Mouse (Mus musculus) liver, embryonic 16.5 days (tissue): ENCODE results near the gene Uba5. TPM values are rescaled to one million over a fixed set of nuclear protein-coding genes. Genes with fewer than 3 reads are reported as not detected.

ENCODE experiments used
- ATAC-seq: fragments of 200-750 bp; cut with Nextera tagmentation; 2 replicates; pipeline ENCODE4 v1.8.0; 2017; ENCODE audit warnings: low read depth, mild to moderate bottlenecking, moderate number of reproducible peaks, moderate library complexity
- H3K27ac ChIP-seq: fragments of 300-500 bp; sonication (generic); 2 replicates; pipeline ENCODE4 v1.5.1; 2014; ENCODE audit warnings: mild to moderate bottlenecking, low read length
- H3K27me3 ChIP-seq: fragments of 300-500 bp; sonication (generic); 2 replicates; pipeline ENCODE4 v1.6.1; 2014; ENCODE audit warnings: low read depth, low read length, mixed read lengths; ENCODE audit not compliant: control insufficient read depth, insufficient read depth
- H3K36me3 ChIP-seq: fragments of 300-500 bp; sonication (generic); 2 replicates; pipeline ENCODE4 v1.6.1; 2014; ENCODE audit warnings: mild to moderate bottlenecking; ENCODE audit not compliant: control insufficient read depth, insufficient read depth
- H3K4me1 ChIP-seq: fragments of 300-500 bp; sonication (generic); 2 replicates; pipeline ENCODE4 v1.6.1; 2014; ENCODE audit warnings: low read depth, low read length, mixed read lengths; ENCODE audit not compliant: control insufficient read depth
- H3K4me2 ChIP-seq: fragments of 300-500 bp; sonication (generic); 2 replicates; pipeline ENCODE4 v1.6.1; 2014; ENCODE audit warnings: low read depth, low read length, mixed read lengths
- H3K4me3 ChIP-seq: fragments of 300-500 bp; sonication (generic); 2 replicates; pipeline ENCODE4 v1.5.1; 2014; ENCODE audit warnings: low read depth, mild to moderate bottlenecking, low read length
- H3K9ac ChIP-seq: fragments of 300-500 bp; sonication (generic); 2 replicates; pipeline ENCODE4 v1.6.1; 2014; ENCODE audit warnings: low read depth, low read length
- H3K9me3 ChIP-seq: fragments of 300-500 bp; sonication (generic); replicated peaks from 2 replicates; pipeline ENCODE4 v1.6.1; 2016; ENCODE audit warnings: low read length; ENCODE audit not compliant: control insufficient read depth
- WGBS: fragments of 180-500 bp; shearing (Covaris S2); extraction: QIAGEN DNeasy Blood & Tissue Kit; methylation state at CpG from one replicate; pipeline ENCODE4 v1.1.7; 2014; ENCODE audit not compliant: insufficient replicate concordance; 5-methylcytosine and 5-hydroxymethylcytosine counted together
- polyA plus RNA-seq: library from polyadenylated mRNA; unstranded; fragments of >200 nt; fragmentation: Nextera tagmentation; extraction: Ambion mirVana; gene quantifications from 2 replicates; pipeline ENCODE4 v1.2.1, GENCODE M21; 2015

Uba5 gene
- polyA plus RNA-seq, 1 experiment from 2014 or later = 17.3 TPM

DNA sequence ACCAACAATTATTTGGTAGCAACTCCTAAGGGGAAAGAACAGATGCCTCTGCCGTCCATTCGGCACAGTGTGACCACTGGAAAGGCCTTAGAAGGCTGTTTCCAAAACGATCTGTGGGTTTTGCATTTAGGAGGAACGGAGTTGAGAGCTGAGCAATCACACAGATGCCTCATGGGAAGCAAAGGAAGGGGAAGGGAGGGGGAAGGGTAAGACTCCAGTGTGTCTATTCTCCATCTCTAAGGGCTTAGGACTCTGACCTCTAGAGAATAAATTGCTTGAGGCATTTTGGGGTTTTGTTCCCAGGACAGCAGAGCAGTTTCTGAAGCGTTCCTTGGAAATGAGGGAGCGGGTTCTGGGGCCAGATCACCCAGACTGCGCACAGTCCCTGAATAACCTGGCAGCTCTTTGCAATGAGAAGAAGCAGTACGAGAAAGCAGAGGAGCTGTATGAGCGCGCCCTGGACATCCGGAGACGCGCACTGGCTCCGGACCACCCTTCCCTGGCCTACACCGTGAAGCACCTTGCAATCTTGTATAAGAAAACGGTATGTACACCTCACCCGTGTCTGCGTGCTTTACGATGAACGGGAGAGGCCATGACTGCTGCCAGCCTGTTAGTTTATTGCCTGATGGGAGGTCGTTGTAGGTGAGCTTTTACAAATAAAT lies 23.8 kb downstream of the Uba5 start:
- WGBS = 81% methylated on average over 21 of the region's 21 CpGs
- H3K27ac ChIP-seq = no peak overlapping the region

GRCm38 (mm10) chr9:104038266-104038665 lies 24.7 kb downstream of the Uba5 start:
- WGBS = 75% methylated on average over 13 of the region's 13 CpGs
- no peaks in the 10 kb centered on the region for H3K4me1 ChIP-seq
- H3K27me3 ChIP-seq = no peaks in the 10 kb centered on the region
- H3K4me3 ChIP-seq = no peak overlapping the region
- H3K9me3 ChIP-seq = no peaks in the 10 kb centered on the region
- no peak for ATAC-seq
- H3K27ac ChIP-seq = no peak overlapping the region
- H3K9ac ChIP-seq = no peak overlapping the region
- H3K4me2 ChIP-seq = no peak overlapping the region
- H3K36me3 ChIP-seq = no peaks in the 10 kb centered on the region

More for the DNA sequence above, 23.8 kb downstream of the Uba5 start:
- H3K27me3 ChIP-seq = no peaks in the 10 kb centered on the region
- ATAC-seq = no peak
- H3K36me3 ChIP-seq = no peaks in the 10 kb centered on the region
- no peak overlapping the region for H3K4me3 ChIP-seq
- H3K9ac ChIP-seq = no peak overlapping the region
- H3K4me1 ChIP-seq = no peaks in the 10 kb centered on the region
- H3K9me3 ChIP-seq = no peaks in the 10 kb centered on the region
- H3K4me2 ChIP-seq = no peak overlapping the region

GRCm38 (mm10) chr9:104035261-104036015 lies 27.5 kb downstream of the Uba5 start:
- Histone ChIP-seq H3K4me3 (no peak overlapping the region), H3K9me3 (no peaks in the 10 kb centered on the region), H3K27me3 (no peaks in the 10 kb centered on the region), H3K4me1 (no peaks in the 10 kb centered on the region), H3K27ac (peak overlapping the region; percentile 50), H3K9ac (no peak overlapping the region), H3K36me3 (no peaks in the 10 kb centered on the region), H3K4me2 (no peak overlapping the region; the same call in 1 of the 2 replicates)
- WGBS = 46% methylated on average over 24 of the region's 24 CpGs
- ATAC-seq = peak; percentile 72

DNA sequence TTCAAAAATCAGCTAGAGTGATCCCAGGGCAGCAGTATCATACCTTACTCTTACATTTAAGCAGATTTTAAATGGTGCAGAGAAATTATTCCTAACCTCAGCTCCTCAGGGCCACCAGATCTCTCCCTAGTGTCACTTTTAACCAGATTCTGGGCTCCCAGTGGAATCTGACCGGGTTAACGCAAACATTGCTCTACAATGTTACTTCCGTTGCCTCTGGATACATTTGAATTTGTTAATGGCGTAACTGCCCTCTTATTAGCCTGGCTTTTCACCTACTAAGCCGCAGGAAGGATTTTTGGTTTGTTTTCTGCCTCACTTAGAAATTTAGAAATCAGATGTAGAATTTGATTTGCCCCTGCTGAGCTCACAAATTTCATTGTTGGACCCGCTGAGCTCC lies 28.2 kb downstream of the Uba5 start:
- 54% methylated on average over 6 of the region's 6 CpGs for WGBS

DNA sequence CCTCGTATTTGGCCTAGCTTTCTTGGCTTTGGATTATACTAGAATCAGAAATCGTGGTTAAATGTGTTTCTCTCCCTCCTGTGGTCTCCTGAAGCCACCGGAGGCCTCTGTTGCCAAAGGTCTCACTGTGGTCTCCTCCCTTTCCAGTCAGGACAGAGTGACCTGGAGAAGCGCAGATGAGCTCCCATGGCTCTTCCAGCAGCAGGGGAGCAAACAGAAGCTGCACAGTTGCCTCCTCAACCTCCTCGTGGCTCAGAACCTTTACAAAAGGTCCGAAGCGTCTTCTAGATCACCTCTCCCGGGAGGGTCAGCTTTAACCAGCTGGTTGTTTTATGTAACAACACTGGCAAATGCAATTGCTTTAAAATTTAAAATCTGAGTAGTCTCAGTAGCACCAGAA lies 28.7 kb downstream of the Uba5 start:
- no peak overlapping the region; the same call in 1 of the 2 replicates for H3K27ac ChIP-seq
- ATAC-seq = no peak
- H3K9ac ChIP-seq = no peak overlapping the region
- H3K4me1 ChIP-seq = no peaks in the 10 kb centered on the region
- H3K4me2 ChIP-seq = no peak overlapping the region
- WGBS = 59% methylated on average over 8 of the region's 8 CpGs
- no peaks in the 10 kb centered on the region for H3K9me3 ChIP-seq
- H3K27me3 ChIP-seq = no peaks in the 10 kb centered on the region
- H3K4me3 ChIP-seq = no peak overlapping the region
- no peaks in the 10 kb centered on the region for H3K36me3 ChIP-seq

More for the DNA sequence above, 28.2 kb downstream of the Uba5 start:
- Histone ChIP-seq H3K4me2 (no peak overlapping the region), H3K27me3 (no peaks in the 10 kb centered on the region), H3K9ac (no peak overlapping the region), H3K9me3 (no peaks in the 10 kb centered on the region), H3K36me3 (no peaks in the 10 kb centered on the region), H3K4me3 (no peak overlapping the region), H3K4me1 (no peaks in the 10 kb centered on the region), H3K27ac (peak overlapping the region; percentile 50)
- ATAC-seq = peak; percentile 58

DNA sequence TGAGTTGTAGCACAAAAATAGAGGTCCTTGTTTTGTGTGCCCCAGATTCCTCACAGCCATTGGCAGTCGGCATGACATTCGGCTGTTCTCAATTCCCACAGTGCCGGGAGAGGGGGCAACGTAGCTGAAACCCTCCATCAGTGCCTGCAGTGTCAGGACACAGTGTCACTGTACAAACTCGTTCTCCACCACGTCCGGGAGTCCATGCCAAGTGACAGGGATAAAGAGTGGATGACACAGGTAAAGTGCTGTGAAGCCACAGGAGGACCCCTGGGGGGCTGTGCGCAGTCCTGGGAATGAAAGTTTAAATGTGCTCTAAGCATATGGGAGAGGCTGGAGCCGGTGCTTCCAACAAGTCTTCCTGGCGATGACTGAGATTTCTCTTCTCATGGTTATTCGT lies 33.1 kb downstream of the Uba5 start:
- peaks cover 6% of the 10 kb centered on the region; the same call in 1 of the 2 replicates for H3K36me3 ChIP-seq
- WGBS = 77% methylated on average over 11 of the region's 11 CpGs

DNA sequence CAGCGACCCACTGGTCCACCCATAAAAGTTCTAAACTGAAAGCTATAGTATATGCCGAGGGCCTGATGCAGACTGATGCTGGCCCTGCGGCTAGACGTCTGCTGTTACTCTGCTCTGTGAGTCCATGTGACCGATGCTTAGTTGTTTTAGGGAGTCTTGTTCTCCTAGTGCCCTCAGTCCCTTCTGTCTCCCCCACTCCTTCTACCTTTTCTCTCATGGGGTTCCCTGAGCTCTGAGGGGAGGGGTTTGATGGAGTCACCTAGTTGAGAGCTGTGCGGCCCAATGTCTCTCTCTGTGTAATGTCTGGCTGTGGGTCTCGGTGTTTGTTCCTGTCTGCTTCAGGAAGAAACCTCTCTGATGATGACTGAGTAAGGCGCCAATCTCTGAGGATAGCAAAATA lies 35.7 kb downstream of the Uba5 start:
- WGBS = 78% methylated on average over 8 of the region's 8 CpGs
- Histone ChIP-seq H3K4me3 (no peak overlapping the region), H3K27me3 (no peaks in the 10 kb centered on the region), H3K9ac (no peak overlapping the region), H3K27ac (no peak overlapping the region), H3K9me3 (no peaks in the 10 kb centered on the region), H3K36me3 (peaks cover 6% of the 10 kb centered on the region; the same call in 1 of the 2 replicates), H3K4me1 (no peaks in the 10 kb centered on the region), H3K4me2 (no peak overlapping the region)
- ATAC-seq = no peak

More for the DNA sequence above, 33.1 kb downstream of the Uba5 start:
- Histone ChIP-seq H3K4me2 (no peak overlapping the region), H3K27me3 (no peaks in the 10 kb centered on the region), H3K4me1 (no peaks in the 10 kb centered on the region), H3K9ac (no peak overlapping the region), H3K9me3 (no peaks in the 10 kb centered on the region), H3K4me3 (no peak overlapping the region), H3K27ac (no peak overlapping the region)
- ATAC-seq = no peak

- no peaks in the 10 kb centered on the region for H3K27me3 ChIP-seq
- no peak for ATAC-seq
- no peak overlapping the region for H3K4me3 ChIP-seq
- H3K4me2 ChIP-seq = no peak overlapping the region
- no peaks in the 10 kb centered on the region for H3K36me3 ChIP-seq
- no peak overlapping the region for H3K27ac ChIP-seq
- WGBS = 86% methylated on average over 10 of the region's 10 CpGs
- H3K9me3 ChIP-seq = no peaks in the 10 kb centered on the region
- H3K4me1 ChIP-seq = no peaks in the 10 kb centered on the region
- no peak overlapping the region for H3K9ac ChIP-seq
Observed at GRCm38 (mm10) chr9:104021026-104021425, 41.9 kb downstream of the Uba5 start.

DNA sequence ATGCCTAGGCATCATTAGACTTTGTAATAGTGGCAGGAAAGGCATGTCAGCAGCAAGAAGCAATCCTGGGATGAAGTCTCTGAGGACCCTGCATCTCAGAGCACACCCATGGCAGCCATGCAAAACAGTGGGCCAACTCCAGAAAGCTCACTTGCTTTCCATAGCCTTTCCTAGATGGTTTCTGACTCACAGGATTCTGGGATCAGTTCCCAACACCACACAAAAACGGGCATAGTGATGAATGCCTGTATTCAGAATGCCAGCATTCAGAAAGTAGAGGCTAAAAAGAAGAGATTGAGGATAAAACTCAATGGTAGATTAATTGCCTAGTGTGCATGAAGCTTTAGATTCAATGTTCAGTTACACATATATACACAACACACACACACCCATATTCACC lies 48.4 kb downstream of the Uba5 start:
- Histone ChIP-seq H3K27me3 (no peaks in the 10 kb centered on the region), H3K4me2 (no peak overlapping the region), H3K27ac (no peak overlapping the region), H3K36me3 (no peaks in the 10 kb centered on the region), H3K9ac (no peak overlapping the region), H3K4me3 (no peak overlapping the region), H3K4me1 (no peaks in the 10 kb centered on the region), H3K9me3 (no peaks in the 10 kb centered on the region)
- ATAC-seq = no peak
- 22% methylated on average over 1 of the region's 1 CpGs for WGBS
